Mouse (Mus musculus) embryonic facial prominence, embryonic 13.5 days (tissue): ENCODE results near the gene Haus5. TPM values are rescaled to one million over a fixed set of nuclear protein-coding genes. Genes with fewer than 3 reads are reported as not detected.

ENCODE experiments used
- ATAC-seq: fragments of 200-750 bp; cut with Nextera tagmentation; 2 replicates; pipeline ENCODE4 v1.8.0; 2017; ENCODE audit warnings: low read depth; ENCODE audit not compliant: insufficient number of reproducible peaks, insufficient read depth, low FRiP score, low TSS enrichment
- H3K27ac ChIP-seq: fragments of 300-500 bp; sonication (generic); 2 replicates; pipeline ENCODE4 v1.5.1; 2015; ENCODE audit warnings: moderate library complexity, mild to moderate bottlenecking, inconsistent platforms
- H3K27me3 ChIP-seq: fragments of 300-500 bp; sonication (generic); 2 replicates; pipeline ENCODE4 v1.6.1; 2015; ENCODE audit warnings: mild to moderate bottlenecking, inconsistent platforms
- H3K36me3 ChIP-seq: fragments of 300-500 bp; sonication (generic); 2 replicates; pipeline ENCODE4 v1.6.1; 2015; ENCODE audit warnings: mild to moderate bottlenecking, inconsistent platforms
- H3K4me1 ChIP-seq: fragments of 300-500 bp; sonication (generic); 2 replicates; pipeline ENCODE4 v1.6.1; 2015; ENCODE audit warnings: inconsistent platforms
- H3K4me2 ChIP-seq: fragments of 300-500 bp; sonication (generic); 2 replicates; pipeline ENCODE4 v1.6.1; 2015; ENCODE audit warnings: moderate library complexity, mild to moderate bottlenecking, inconsistent platforms
- H3K4me3 ChIP-seq: fragments of 300-500 bp; sonication (generic); 2 replicates; pipeline ENCODE4 v1.5.1; 2015; ENCODE audit warnings: mild to moderate bottlenecking, inconsistent platforms
- H3K9ac ChIP-seq: fragments of 300-500 bp; sonication (generic); 2 replicates; pipeline ENCODE4 v1.6.1; 2015; ENCODE audit warnings: mild to moderate bottlenecking, inconsistent platforms
- H3K9me3 ChIP-seq: fragments of 300-500 bp; sonication (generic); 2 replicates; pipeline ENCODE4 v1.6.1; 2016; ENCODE audit warnings: inconsistent platforms
- WGBS: fragments of 180-500 bp; shearing (Covaris S2); methylation state at CpG from one replicate; pipeline ENCODE4 v1.1.7; 2015; ENCODE audit warnings: mixed read lengths; 5-methylcytosine and 5-hydroxymethylcytosine counted together
- polyA plus RNA-seq: library from polyadenylated mRNA; unstranded; fragments of >200 nt; fragmentation: Nextera tagmentation; extraction: Ambion mirVana; gene quantifications from 2 replicates; pipeline ENCODE4 v1.2.1, GENCODE M21; 2015

The Haus5 gene
- polyA plus RNA-seq, 1 experiment from 2014 or later, result 51.0 TPM

- Histone ChIP-seq H3K27me3 (peaks cover 8% of the 10 kb centered on the region; the same call in 1 of the 2 replicates), H3K4me3 (no peak overlapping the region), H3K4me1 (peaks cover 7% of the 10 kb centered on the region; the same call in 1 of the 2 replicates), H3K4me2 (no peak overlapping the region), H3K27ac (no peak overlapping the region), H3K9me3 (no peaks in the 10 kb centered on the region), H3K36me3 (no peaks in the 10 kb centered on the region), H3K9ac (no peak overlapping the region)
- ATAC-seq, result no peak
- 38% methylated on average over 3 of the region's 3 CpGs for WGBS
These were observed 4.4 kb upstream of the Haus5 start for GRCm38 (mm10) chr7:30669229-30669628.

DNA sequence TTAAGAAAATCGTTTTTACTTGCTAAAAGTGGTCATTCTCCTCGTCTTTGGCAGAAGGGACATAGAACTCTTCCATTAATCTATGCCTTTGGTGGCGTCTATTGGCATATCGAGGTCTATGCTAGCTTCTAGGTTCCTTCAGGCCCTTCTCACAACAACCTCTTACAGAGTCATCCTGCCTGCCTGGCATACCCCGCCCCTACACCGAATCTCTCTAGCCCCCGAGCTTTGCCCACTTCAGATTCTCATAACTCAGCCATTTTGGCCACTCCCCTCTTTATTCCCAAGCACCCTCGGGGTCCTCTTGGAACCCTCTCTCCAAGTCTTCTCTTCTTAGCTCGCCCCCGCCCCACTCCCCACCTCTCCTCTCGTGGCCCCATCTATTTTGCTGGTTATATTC lies 527 bp upstream of the Haus5 start:
- Histone ChIP-seq H3K4me2 (peak overlapping the region; percentile 84), H3K27ac (peak overlapping the region; percentile 71; the same call in 1 of the 2 replicates), H3K9ac (peak overlapping the region; percentile 84), H3K36me3 (peaks cover 24% of the 10 kb centered on the region), H3K27me3 (0 out of 2 replicates have a peak, but pooled peaks cover 5% of the 10 kb centered on the region), H3K9me3 (no peaks in the 10 kb centered on the region), H3K4me1 (peaks cover 7% of the 10 kb centered on the region; the same call in 1 of the 2 replicates), H3K4me3 (peak overlapping the region; percentile 74)
- peak; percentile 50; the same call in 1 of the 2 replicates for ATAC-seq
- WGBS, result 8% methylated on average over 11 of the region's 11 CpGs

DNA sequence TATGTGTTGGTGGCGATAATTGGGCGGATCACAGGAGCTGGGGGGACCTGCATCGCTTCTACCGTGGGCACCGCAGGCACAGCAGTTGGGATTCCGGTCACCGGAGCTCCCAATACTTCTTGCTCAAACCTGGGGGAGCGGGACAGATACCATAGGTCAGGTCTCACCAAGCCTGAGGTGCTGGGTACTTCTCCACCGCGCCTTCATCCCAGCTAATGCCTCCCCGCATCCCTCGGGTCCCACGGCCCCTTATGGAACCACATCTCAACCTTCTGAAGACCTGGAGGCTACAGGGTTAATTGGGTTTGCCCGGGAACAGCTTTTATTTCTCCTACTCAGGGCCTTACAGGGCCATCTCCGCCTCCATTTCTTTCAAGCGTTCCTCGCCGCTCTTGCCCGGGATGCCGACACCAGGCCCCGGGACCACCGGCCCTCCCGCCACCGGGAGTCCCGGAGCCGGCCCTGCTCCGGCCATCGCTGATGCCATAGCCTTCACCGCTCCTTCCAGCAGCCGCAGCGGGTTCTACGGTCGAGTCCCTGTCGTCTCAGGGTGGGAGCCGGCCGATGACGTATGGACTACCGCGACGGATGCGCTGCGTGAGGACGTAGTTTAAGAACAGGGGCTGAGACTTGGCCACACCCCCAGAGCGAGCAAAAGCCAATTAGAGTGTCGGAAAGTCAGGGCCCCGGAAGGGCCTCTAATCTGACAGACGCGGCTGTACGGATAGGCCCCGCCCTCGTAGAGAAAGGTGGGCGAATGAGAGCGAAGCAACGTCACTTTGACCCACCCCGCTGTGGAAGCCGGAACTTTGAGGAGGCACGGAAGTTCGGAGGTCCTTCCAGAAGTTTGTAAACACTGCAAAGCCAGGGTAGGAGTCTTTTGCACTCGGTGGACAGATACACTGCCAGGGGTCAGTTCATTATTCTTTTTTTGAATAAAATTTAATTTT lies 14.9 kb downstream of the Haus5 start, which contains the start of gene Rbm42:
Gene Rbm42, minus strand, starts transcription at position 727 of the 950 bp plus-strand sequence.
- Histone ChIP-seq H3K9ac (peak within 1 kb of the TSS; percentile 95), H3K4me2 (peak within 1 kb of the TSS; percentile 97), H3K4me3 (peak within 1 kb of the TSS; percentile 94), H3K9me3 (no peaks in the 10 kb centered on the region), H3K36me3 (peaks cover 67% of the 10 kb centered on the region), H3K27ac (peak within 1 kb of the TSS; percentile 66; the same call in 1 of the 2 replicates), H3K27me3 (no peaks in the 10 kb centered on the region), H3K4me1 (peaks cover 13% of the 10 kb centered on the region)
- peak; percentile 98 for ATAC-seq
- WGBS, result 1% methylated on average over 59 of the region's 59 CpGs

- Histone ChIP-seq H3K4me3 (no peak overlapping the region), H3K9ac (no peak overlapping the region)
- 12% methylated on average over 4 of the region's 4 CpGs for WGBS
These were observed 25.7 kb downstream of the Haus5 start for GRCm38 (mm10) chr7:30639083-30639482.

DNA sequence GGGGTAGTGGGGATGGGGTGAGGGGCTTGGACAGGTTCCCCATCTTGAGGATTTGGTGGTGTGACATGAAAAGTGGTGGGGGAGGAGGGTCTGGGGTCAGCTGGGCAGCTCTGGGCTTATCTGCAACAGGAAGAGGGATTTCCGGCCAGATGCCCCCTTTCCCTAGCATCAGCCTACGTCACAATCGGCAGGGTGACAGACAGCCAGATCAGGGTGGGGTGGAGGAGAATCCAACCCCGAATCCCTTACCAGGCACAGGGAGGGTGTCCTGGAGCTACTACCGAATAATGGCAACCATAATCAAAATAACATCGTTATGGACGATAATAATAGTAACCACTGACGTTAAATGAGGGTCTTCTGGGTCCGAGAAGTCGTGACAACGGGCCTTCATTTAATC lies 28.4 kb downstream of the Haus5 start:
- WGBS, result 24% methylated on average over 11 of the region's 11 CpGs
- H3K4me1 ChIP-seq, result peaks cover 10% of the 10 kb centered on the region
- no peak for ATAC-seq
- H3K4me3 ChIP-seq, result no peak overlapping the region
- peaks cover 17% of the 10 kb centered on the region for H3K36me3 ChIP-seq
- H3K27ac ChIP-seq, result no peak overlapping the region
- H3K9me3 ChIP-seq, result no peaks in the 10 kb centered on the region
- no peak overlapping the region for H3K9ac ChIP-seq
- H3K27me3 ChIP-seq, result peaks cover 59% of the 10 kb centered on the region
- no peak overlapping the region for H3K4me2 ChIP-seq

More at GRCm38 (mm10) chr7:30639083-30639482, 25.7 kb downstream of the Haus5 start:
- Histone ChIP-seq H3K36me3 (peaks cover 44% of the 10 kb centered on the region), H3K4me1 (peaks cover 5% of the 10 kb centered on the region), H3K4me2 (no peak overlapping the region), H3K27ac (no peak overlapping the region), H3K9me3 (no peaks in the 10 kb centered on the region), H3K27me3 (peaks cover 33% of the 10 kb centered on the region)
- no peak for ATAC-seq

GRCm38 (mm10) chr7:30635752-30636151 lies 29.0 kb downstream of the Haus5 start, which contains the start of gene Etv2:
Etv2 (minus strand) TSS chr7:30635852.
- Histone ChIP-seq H3K4me2 (peak within 1 kb of the TSS; percentile 45), H3K9me3 (no peaks in the 10 kb centered on the region), H3K4me1 (peaks cover 10% of the 10 kb centered on the region), H3K27ac (no peak within 1 kb of the TSS), H3K27me3 (peaks cover 64% of the 10 kb centered on the region), H3K36me3 (peaks cover 11% of the 10 kb centered on the region), H3K9ac (no peak within 1 kb of the TSS), H3K4me3 (peak within 1 kb of the TSS; percentile 29)
- no peak for ATAC-seq
- WGBS, result 3% methylated on average over 5 of the region's 5 CpGs

DNA sequence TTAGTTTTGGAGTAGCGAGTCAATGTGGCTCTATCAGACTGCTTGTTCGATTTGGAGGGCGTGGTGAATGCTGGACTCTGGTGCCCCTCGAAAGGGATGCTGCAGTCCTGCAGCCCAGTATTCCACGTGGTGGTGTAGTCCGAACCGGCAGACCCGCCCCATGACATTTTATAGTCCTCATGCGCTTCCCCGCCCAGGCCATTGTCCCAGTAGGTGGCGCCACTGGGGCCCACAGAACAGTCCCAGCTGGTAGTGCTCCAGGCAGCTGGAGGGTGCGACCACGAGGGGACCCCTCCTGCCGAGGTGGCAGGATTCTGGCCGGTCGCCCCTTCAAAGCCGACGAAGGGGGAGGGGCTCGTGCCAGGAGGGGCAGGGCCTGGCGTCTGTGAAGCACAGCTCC lies 30.2 kb downstream of the Haus5 start:
- Histone ChIP-seq H3K4me3 (peak overlapping the region; percentile 29), H3K36me3 (no peaks in the 10 kb centered on the region), H3K9ac (no peak overlapping the region), H3K27me3 (peaks cover 69% of the 10 kb centered on the region), H3K9me3 (no peaks in the 10 kb centered on the region), H3K4me2 (peak overlapping the region; percentile 45), H3K27ac (no peak overlapping the region), H3K4me1 (peaks cover 10% of the 10 kb centered on the region)
- ATAC-seq, result no peak
- under 1% methylated on average over 18 of the region's 20 CpGs for WGBS

- peaks cover 10% of the 10 kb centered on the region for H3K4me1 ChIP-seq
- H3K4me2 ChIP-seq, result peak overlapping the region; percentile 45; the same call in 1 of the 2 replicates
- peaks cover 74% of the 10 kb centered on the region for H3K27me3 ChIP-seq
- no peak overlapping the region for H3K27ac ChIP-seq
- 5% methylated on average over 27 of the region's 27 CpGs for WGBS
- no peak for ATAC-seq
- 0 out of 2 replicates have a peak overlapping the region, but pooled peaks have one; percentile 16 for H3K9ac ChIP-seq
- peak overlapping the region; percentile 6; the same call in 1 of the 2 replicates for H3K4me3 ChIP-seq
- no peaks in the 10 kb centered on the region for H3K9me3 ChIP-seq
- no peaks in the 10 kb centered on the region for H3K36me3 ChIP-seq
These were observed 30.9 kb downstream of the Haus5 start for GRCm38 (mm10) chr7:30633762-30634412.

DNA sequence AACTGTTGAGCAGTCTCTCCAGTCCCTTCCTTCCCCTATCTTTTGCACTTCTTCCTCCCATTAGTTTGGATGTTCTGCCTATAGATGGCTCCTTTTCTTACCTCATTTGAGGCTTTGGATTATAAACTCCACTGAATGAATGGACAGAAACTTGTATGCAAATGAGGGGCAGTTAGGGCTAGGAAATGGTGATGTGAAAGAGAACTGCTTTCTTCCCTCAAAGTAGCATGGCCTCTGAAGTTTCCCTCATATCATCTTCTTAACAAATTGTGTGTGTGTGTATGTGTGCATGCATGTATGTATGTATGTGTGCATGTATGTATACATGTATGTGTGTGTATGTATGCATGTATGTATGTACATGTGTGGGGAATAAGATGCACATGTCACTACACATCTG lies 35.8 kb downstream of the Haus5 start:
- Histone ChIP-seq H3K36me3 (peaks cover 4% of the 10 kb centered on the region; the same call in 1 of the 2 replicates), H3K4me1 (peaks cover 14% of the 10 kb centered on the region), H3K27me3 (peaks cover 45% of the 10 kb centered on the region), H3K4me2 (no peak overlapping the region), H3K4me3 (no peak overlapping the region), H3K27ac (no peak overlapping the region), H3K9ac (no peak overlapping the region), H3K9me3 (no peaks in the 10 kb centered on the region)
- no peak for ATAC-seq

GRCm38 (mm10) chr7:30626647-30627046 lies 38.1 kb downstream of the Haus5 start:
- ATAC-seq, result no peak
- peaks cover 22% of the 10 kb centered on the region for H3K27me3 ChIP-seq
- H3K4me1 ChIP-seq, result peaks cover 9% of the 10 kb centered on the region
- H3K36me3 ChIP-seq, result peaks cover 27% of the 10 kb centered on the region
- no peak overlapping the region for H3K27ac ChIP-seq
- H3K9me3 ChIP-seq, result no peaks in the 10 kb centered on the region
- 80% methylated on average over 5 of the region's 5 CpGs for WGBS
- H3K4me3 ChIP-seq, result no peak overlapping the region
- no peak overlapping the region for H3K9ac ChIP-seq
- H3K4me2 ChIP-seq, result peak overlapping the region; percentile 91; the same call in 1 of the 2 replicates
